Mouse (Mus musculus): ENCODE measurements around the gene Capn2.

- peak; percentile 5; the same call in 1 of the 2 replicates for TF ChIP-seq CTCF (IDR thresholded peaks at IDR 0.05; ENCODE audit: low read depth)
- TF ChIP-seq EP300 (IDR thresholded peaks at IDR 0.05; ENCODE audit: low read depth), result no peak
Measured at GRCm38 (mm10) chr1:182520091-182520937, 2.9 kb upstream of the Capn2 start.
